Mouse (Mus musculus) kidney, adult 9 months (tissue): ENCODE measurements around the gene Ubc.
"Not testable (repeated sequence)": the region's sequence is repeated elsewhere in the genome, so short reads cannot be mapped to it uniquely, and the experiment has no call there.

ENCODE experiments used
- DNase-seq: peaks from one replicate; pipeline ENCODE4 v3.0.0; 2022

The Ubc gene

GRCm38 (mm10) chr5:125389579-125390441 is at the start of gene Ubc:
Ubc (minus strand) TSS chr5:125390202.
- peak; percentile 95 for DNase-seq

DNA sequence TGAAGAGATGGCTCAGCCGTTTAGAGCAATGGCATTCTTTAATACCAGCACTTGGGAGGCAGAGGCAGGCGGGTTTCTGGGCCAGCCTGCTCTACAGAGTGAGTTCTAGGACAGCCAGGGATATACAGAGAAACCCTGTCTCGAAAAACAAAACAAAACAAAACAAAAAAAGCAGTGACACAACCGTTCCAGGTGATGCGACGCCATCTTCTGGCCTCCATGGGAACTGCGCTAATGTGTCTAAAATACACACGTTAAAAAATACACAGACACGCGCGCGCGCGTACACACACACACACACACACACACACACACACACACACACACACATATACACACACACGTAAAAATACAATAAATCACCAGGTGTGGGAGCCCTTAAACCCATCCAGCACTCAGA is 44.3 kb upstream of the Ubc start:
- DNase-seq: not testable (repeated sequence)

GRCm38 (mm10) chr5:125433793-125434337 is 43.9 kb upstream of the Ubc start, which contains the start of gene Dhx37:
Dhx37 (minus strand) TSS chr5:125434121.
- DNase-seq: peak; percentile 95

DNA sequence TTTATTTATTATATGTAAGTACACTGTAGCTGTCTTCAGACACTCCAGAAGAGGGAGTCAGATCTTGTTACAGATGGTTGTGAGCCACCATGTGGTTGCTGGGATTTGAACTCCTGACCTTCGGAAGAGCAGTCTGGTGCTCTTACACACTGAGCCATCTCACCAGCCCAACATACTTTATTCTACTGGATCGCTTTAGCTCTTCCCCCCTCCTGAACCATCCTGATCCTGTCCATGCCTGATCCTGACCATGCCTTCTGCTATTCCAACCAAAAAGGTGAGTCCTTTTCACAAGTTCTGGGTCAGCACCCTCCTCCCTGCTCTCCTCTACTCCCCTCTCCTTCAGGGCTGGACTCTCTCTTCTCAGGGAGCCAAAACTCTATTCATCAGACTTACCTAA is 42.3 kb upstream of the Ubc start:
- not testable (repeated sequence) for DNase-seq

GRCm38 (mm10) chr5:125426343-125426742 is 36.3 kb upstream of the Ubc start:
- no peak for DNase-seq

- DNase-seq: no peak
Measured at GRCm38 (mm10) chr5:125425698-125426276, 35.8 kb upstream of the Ubc start.

GRCm38 (mm10) chr5:125419124-125419523 is 29.1 kb upstream of the Ubc start:
- no peak for DNase-seq

- DNase-seq: no peak
Measured at GRCm38 (mm10) chr5:125418636-125419035, 28.6 kb upstream of the Ubc start.

- no peak for DNase-seq
Measured at GRCm38 (mm10) chr5:125416183-125416582, 26.2 kb upstream of the Ubc start.

GRCm38 (mm10) chr5:125413763-125414162 is 23.8 kb upstream of the Ubc start:
- DNase-seq: no peak

DNA sequence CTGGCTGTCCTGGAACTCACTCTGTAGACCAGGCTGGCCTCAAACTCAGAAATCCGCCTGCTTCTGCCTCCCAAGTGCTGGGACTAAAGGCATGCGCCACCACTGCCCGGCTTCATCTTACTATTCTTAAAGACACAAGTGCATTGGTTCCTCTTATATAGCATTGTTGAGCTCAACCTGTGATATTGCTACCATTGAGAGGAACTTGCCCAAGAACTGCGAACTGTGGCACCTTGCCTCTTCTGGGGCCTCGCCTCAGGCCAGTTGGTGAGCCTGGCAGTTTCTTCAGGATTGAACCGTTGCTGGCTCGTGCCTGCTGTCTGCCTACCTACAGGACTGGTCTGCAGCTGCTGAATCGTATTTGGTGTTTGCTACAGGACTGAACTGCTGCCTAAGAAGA is 22.5 kb upstream of the Ubc start:
- not testable (repeated sequence) for DNase-seq

DNA sequence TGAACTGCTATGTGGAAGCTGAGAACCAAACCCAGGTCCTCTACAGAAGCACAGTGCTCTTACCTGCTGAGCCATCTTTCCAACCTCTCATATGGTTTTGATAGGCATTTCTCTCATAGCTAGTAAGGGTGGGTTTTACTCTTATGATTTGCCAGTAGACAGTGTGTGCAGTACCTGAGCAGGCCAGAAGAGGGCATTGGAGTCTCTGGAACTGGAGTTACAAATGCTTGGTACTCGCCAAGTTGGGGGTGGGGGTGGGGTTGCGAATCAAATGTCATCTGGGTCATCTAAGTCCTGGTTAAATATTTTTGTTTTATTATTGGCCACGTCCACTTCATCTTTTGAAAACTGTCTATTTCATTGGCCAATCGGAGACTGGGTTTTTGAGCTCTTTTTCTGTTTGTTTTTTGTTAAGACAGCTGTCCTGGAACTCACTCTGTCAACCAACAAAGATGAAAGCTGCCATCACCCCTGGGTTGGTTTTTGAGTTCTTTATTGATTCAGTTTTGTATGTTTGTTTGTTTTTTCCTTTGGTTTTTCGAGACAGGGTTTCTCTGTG is 22.0 kb upstream of the Ubc start:
- DNase-seq: peak; percentile 85

DNA sequence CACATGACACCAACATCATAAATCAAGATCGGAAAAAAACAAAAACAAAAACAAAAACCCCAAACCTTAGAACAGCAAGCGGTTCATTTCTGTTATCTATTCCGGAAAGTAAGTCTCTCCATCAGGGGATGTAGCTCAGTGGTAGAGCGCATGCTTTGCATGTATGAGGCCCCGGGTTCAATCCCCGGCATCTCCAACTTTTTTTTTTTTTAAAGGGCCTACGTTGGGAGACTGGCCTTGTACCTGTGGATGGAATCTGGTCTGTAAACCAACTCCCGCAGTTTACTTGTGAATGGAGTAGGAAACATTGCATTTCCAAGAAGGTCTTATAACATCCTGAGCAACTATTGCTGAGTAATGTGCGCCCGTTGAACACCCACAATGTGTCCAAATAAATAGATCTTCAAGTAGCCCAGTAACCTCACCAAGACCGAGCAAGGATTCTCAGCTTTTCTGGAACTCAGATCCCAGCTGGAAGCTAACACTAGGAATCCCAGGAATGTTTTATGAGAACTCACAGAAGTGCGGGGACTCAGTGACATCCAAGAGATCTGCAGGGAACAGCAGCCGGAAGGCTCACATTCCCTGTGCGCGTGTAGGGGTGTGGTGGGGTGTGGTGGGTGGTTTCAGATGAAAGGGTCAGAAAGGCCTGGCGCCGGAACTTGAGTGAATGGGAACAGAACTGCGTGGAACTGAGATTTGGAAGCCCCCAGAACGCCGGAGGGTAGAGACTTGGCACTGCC is 19.5 kb upstream of the Ubc start:
- DNase-seq: peak; percentile 61

GRCm38 (mm10) chr5:125408842-125409241 is 18.8 kb upstream of the Ubc start:
- peak; percentile 91 for DNase-seq

- DNase-seq: peak; percentile 20
Measured at GRCm38 (mm10) chr5:125407910-125408575, 18.0 kb upstream of the Ubc start.

GRCm38 (mm10) chr5:125407020-125407830 is 17.2 kb upstream of the Ubc start:
- no peak for DNase-seq

DNA sequence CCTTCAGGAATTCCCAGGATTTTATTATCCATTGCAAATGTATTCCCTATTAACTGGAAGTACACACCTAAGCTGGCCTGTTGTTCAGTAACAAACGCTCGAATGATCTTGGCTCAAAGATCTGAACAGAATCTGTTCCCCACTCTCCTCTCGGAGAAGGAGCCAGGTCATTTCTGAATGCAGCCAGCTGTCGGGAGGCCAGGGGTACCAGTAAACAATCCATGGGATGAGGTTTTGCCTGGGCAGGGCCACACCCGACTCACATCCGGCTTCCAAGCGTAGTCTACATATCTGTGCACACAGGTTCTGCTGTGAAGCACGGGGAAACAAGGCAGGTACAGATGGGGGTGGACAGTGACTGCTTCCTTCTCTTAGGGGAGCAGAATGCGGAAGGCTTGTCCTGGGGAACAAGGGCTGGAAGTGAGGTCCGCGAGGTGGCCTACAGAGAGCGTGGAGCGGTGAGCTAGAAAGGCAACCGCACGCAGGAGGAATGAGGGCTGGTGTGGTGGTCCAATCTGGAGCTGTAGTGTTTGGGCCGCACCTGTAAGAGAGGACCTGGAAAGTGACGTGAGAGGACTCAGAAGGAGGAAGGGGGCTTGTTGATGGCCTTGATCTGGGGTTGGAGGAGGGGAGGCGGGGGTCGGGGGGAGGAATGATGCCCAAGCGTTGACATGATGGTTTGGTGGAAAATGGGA is 16.5 kb upstream of the Ubc start:
- peak; percentile 82 for DNase-seq

GRCm38 (mm10) chr5:125405546-125406248 is 15.7 kb upstream of the Ubc start:
- DNase-seq: peak; percentile 95

DNA sequence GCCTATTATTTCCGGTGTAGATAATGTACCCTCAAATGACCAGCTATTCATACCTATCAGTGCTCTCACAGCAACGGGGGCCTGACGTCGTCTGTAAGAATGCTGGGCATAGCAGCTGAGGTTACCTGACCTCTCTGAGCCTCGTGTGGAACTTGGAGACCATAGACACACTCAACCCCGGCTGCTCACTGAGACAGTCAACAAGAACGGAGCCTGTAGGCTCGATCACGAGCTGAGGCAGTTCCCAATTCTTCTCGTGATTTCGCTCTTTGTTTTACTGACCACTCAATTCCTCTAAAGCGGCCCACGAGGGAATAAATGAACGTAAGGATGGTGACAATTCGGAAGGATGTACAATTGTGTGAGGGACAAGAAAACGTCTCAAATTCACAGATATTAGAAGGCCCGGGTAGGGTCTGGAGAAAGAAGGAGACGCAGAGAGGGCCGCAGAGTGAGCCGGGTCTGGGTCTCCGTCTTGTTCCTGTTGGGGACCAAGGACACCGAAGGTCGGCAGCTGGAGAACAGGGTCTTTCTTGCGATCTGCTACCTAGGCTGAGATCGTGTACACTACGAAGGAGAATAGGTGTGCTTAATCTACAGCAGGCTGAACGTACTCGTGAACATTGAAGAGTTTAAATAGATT is 15.0 kb upstream of the Ubc start:
- no peak for DNase-seq

GRCm38 (mm10) chr5:125404536-125404902 is 14.5 kb upstream of the Ubc start:
- no peak for DNase-seq
